Mouse (Mus musculus): ENCODE data around the gene I830077J02Rik. TPM values are rescaled to one million over a fixed set of nuclear protein-coding genes. Genes with fewer than 3 reads are reported as not detected.
"Not testable (repeated sequence)": the region's sequence is repeated elsewhere in the genome, so short reads cannot be mapped to it uniquely, and the experiment has no call there.

Gene I830077J02Rik
- polyA plus RNA-seq, 2 experiments from 2014 or later = 0.51 to 0.61 TPM

DNA sequence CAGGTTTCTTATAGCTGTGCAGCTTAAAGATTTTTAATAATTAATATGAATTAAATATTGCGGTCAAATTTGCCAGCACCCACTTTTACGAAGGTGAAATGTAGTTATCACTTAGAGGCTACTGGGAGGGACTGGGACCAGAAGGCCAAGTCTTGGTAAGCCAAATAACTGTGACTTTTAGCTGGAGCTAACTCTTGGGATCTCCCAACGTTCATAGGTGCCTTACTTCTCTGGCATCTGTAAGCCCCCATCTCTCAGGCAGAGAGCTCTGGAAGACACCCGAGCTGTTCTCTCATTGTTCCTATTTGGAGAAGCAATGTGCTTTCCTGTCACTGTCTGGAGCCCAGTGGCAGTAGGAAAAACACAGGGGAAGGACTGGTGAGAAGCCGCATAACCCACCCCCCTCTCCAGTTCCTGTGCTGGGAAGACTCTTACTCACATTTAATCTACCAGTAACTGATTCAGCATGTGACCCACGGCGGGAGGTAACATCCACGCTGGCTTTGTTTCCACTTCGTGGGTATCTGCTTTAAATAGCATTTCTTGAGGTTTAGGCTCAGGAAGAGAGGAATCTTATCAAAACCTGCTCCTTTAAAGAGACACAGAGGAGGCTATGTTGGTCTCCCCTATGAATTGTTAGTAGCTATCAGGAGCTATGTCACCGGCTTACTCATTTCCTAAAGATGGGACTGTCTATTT is 14.7 kb downstream of the I830077J02Rik start:
- ATAC-seq = no peak

DNA sequence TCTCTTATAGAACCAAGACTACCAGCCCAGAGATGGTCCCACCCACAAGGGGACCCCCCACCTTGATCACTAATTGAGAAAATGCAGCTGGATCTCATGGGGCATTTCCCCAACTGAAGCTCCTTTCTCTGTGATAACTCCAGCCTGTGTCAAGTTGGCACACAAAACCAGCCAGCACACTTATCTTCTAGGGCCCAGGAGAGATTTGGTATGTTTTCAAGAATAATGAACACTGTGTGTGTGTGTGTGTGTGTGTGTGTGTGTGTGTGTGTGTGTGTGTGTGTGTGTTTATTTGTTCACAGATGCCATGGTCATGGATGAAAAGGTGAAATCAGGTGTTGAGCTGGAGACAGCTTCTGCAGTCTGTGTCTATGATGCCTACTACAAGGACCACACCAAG is 16.0 kb downstream of the I830077J02Rik start:
- not testable (repeated sequence) for ATAC-seq

DNA sequence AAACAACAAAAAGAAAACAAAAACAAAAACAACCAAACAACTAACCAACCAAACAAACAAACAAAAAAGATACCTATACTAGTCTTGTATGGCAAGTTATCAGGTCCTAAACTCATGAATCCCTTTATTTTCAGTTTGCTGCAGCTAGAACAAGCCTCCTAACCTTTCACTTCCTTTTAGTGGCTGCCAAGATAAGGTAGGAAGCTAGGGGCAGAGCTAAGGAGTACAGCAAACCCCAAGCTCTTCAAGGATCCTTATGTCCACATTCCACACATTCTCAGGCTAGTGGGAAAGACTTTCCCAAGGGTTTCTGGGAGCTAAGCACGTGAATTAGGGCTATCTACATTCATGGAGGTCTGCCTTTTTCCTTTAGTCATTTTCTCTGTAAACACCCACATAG is 17.2 kb downstream of the I830077J02Rik start:
- no peak for ATAC-seq

DNA sequence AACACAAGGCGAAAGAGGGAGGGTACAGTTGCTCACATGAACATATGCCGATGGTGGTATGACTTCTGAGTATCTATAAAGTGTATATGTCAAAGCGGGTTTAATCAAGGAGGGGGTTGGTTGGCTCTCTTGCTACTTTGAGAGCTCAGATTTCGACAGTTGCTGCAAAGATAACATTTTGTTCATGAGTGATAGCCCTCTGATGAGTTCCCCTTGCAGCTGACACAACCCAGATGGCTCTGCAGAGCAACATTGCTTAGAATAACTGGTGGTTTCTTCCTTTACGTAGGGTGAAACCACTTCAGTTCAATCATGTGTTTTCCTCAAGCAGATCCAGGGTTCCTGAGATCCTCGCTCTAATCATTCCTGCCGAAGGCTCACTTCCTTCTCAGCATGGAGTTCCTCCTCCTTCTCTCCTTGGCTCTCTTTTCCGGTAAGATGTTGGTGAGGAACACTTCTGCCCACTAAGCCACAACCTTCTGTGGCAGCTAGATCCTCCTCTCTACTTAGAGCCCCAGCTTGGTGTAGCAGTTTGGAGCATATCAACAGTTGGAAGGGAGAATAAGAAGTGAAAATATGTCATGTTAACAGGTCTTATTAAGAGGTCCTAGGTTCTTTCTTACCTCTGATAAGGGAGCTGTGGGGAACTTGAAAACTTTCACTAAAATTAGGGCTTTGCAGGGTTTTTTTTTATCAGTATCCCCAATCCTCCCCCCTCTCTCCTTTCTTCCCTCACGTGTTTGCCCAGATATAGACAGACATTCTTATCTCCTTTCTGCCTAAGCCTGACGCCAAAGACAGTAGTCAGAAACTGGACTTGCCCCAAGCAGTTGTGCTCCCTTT is 18.4 kb downstream of the I830077J02Rik start:
- no peak for ATAC-seq

DNA sequence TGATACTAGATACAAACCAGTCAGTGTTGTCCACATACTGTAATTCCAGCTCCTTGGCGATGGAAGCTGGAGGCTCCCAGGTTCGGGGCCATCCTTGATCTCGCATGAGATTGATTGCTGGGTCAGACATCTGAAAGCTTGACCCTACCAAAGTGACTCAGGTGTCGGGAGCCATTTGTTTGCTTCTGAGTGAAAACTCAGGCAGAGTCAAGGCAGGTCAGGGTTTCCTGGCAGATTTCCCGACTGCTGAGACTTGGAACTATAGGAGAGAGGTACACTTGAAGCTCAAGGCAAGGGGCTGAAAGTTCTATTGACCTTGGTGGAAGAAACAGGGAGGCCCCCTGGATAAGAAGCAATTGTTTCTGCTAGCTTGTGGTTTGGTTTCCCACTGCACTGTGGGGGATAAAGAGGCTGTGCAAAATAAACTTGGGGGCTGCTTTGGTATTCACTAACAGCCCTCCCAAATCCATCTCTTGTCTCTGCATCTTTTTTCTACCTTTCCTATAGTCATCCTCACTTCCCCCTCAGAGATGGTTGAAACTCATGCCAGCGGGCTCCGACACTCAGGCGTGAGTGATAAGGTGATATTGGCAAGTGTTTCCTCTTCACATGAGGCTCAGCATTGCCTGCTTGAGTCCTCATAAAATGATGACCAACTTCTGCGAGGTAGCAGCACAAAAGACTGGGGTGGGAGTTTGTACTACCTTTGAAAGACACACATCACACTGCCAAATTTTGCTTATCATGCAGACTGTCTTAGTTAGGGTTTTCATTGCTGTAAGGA is 20.2 kb downstream of the I830077J02Rik start:
- ATAC-seq = no peak

DNA sequence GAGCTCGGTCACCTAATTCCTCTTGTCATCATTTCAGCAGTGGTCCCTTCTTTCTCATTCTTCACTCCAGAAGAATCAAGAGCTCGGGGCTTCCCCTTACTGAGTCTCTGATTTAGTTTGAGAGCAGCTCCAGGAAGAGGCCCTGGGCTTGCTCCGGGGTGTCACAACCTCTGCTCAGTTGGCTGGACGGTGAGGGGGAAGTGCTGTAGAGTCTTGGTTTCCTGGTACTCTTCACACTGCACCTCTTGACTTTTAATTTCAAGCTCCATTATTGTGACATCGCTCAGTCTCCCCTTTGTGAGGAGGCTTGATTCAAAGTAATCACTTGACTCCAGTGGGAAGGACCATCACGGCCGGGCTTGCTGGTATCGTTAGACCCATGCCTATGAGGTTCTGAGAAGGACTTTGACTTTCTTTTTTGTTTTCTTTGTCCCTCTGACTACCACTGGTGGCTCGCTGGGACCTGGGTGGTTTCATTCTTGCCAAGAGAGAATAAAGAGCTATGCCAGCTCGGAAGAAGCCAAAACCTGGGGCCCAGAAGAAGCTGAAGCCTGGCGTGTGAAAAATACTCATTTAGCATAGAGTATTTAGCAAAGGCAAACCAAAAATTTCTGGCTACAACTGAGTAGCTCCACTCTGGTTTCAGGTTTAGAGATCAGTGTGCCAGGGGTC is 21.8 kb downstream of the I830077J02Rik start:
- peak; percentile 98 for ATAC-seq

DNA sequence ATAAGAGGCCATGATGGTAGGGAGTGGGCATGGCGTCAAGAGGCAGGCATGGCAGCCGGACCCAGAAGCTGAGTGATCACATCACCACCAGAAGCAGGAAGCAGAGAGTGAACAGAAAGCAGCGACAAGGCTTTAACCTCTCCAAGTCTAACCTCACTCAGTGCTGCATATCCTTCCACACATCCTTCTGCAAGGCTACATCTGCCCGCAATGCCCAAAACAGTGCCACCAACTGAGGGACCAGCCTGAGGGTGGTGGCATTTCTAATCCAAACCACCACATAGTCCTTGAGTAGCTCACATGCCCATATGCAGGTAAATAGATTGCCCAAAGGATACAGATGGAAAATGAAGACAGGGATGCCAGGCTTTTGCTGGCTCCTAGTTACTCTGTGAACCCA is 23.5 kb downstream of the I830077J02Rik start:
- ATAC-seq = no peak

DNA sequence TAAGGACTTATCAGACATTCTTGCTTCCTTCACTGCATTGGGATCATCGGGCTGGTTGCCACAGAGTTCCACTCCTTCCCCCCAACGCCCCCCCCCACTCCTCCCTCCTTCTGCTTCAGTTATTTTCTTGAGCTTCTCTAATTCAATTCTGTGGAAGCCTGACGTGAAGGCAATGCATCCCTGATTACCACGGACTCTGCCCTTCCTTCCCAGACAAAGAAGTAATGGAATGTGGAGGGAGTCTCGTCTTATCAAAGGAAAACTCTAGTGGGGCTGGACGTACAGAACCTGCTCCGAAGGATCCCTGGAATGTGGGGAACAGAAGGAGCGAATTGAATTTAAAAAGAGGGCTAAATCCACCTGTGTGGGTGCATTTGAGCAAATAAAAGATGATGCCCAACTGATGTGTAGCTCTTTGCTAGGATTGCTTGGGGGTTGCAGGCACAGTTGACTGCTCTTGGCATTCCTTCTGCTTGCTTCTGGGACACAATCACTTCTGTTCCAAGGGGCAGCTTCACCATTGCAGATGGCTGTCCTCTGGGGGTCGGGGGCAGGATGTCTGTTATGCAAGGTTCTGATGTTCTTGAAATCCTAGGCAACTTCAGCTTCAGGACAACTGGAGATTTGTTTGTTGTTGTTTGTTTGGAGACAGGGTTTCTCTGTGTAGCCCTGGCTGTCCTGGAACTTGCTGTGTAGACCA is 24.4 kb downstream of the I830077J02Rik start:
- no peak for ATAC-seq

DNA sequence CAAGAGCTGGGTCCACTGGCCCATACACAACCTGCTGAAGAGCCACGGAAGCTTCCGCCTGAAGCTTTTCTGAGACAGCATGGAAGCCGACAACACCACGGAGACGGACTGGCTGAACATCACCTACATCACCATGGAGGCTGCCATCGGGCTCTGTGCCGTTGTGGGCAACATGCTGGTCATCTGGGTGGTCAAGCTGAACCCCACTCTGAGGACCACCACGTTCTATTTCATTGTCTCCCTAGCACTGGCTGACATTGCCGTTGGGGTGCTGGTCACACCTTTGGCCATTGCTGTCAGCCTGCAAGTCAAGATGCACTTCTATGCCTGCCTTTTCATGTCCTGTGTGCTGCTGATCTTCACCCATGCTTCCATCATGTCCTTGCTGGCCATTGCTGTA is 27.7 kb downstream of the I830077J02Rik start:
- no peak for ATAC-seq

DNA sequence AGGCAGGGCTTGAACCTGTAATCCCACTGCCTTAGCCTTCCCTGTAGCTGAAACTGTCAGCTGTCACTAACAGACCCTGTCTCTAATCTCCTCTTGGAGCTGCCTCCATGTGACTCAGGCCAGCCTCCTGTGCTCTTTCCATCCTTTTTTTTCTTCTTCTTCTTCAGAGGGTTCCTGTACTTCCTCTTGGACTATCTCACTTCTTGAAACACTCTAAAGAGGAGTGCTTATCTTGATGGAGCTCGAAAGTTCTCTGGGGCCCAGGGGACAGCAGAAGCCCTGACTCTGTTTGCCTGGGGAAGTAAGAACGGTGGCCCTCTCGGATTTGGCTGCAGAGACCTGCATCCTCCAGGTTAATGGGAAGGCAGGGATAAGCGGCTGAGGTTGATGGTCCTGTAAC is 28.3 kb downstream of the I830077J02Rik start:
- ATAC-seq = no peak

DNA sequence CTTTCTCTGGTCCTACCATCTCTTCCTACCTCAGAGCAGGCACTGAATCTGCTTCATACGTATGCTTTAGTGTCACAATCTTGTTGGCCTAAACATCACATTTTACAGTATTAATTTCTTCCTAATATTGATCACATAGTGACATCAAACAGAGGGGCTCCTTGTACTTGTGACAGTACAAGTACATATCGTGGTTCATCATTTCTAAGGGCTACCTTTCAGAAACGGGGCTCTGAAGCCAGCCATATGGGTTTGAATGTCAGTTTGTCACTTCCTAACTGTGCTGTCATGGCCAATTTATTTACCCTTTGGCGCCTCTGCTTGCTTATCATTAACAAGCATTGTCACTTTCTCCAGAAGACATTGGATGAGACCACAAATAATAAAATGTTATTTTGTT is 31.0 kb downstream of the I830077J02Rik start:
- no peak for ATAC-seq

DNA sequence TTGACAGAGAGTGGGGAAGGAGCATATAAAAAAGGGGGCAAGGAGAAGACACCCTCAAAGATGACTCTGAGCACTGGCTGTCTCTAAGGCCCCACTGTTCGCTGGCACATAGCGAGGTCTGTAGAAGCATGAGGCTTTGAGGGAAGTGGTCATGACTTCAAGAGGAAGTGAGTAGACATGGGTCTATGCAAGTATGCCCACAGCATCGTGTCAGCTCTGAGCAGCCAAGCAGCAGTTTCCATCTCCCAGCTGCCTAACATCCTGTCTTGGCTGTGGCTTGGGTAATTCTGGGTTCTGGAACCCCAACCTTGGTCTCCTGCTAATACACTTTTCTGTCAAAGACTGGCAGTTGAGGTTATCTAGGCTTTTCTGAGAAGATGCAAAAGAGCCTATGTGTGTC is 31.7 kb downstream of the I830077J02Rik start:
- peak; percentile 69 for ATAC-seq

DNA sequence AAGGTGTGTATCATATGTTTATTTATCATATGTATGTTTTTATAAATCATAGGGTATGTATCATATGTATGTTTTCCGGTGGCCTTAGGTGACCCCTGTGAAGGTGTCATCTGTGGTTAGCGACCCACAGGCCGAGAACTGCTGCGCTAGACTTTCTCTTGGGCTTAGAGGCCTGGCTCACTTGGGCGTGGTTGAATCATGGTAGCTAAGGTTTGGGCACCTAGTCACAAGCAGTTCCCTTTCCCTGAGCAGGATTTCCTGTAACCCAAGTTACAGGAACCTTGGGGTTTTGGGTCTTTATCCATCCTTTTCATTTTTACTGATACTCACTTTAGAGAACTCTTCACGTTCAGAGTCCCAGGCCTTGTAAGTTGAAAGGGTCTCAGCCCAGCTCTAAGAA is 32.2 kb downstream of the I830077J02Rik start:
- ATAC-seq = no peak

DNA sequence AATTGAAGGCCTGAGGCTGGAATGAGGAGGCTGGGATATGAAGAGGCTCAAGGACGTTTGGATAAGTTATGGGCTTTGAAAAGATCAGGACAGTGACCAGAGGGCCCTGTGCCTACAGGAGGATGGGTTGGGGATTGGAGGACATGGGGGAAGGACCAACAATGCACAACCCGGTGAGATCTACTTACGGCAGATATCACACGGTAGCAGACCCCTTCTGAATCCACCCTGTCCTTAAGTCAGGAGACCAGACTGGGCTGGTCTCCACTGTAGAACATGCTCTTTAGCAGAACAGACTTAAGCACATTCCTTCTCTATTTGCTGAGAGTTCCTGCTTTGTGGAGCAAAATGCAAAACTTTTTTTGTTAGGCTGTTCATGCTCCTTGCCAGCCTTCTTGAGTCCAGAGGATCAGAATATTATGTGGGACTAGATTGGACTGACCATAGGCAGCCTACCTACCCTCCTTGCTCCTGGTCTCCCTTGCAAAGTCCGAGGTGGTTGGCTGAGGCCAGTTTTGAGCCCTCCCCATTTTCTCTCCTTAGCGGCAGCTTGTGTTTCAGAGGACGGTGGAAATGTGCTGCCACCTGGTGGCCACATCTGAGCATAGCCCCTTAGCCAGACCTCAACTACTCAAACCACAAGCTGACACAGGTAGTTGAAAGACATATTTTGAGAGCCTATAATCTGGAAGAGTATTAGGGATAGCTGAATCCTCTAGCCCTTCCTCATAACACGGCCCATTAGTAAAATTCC is 32.9 kb downstream of the I830077J02Rik start:
- ATAC-seq = peak; percentile 49

DNA sequence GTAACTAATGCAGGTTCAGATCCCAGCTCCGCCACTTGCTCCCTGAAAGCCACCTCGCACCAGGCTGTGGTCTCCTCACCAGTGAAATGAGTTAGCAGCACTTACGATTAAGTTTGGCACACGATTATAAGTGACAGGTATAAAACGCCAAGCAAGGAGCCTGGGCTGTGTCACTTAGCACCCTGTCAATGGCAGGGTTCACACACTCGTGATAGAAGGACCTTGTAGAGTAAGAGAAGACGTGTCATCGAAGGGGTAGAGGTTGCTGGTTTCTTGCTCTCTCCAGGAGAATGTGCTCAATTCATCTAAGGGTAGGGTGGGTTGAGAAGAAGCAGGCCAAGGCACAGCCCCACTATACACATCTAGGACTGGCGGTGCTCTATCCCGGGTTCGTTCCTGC is 33.6 kb downstream of the I830077J02Rik start:
- no peak for ATAC-seq

DNA sequence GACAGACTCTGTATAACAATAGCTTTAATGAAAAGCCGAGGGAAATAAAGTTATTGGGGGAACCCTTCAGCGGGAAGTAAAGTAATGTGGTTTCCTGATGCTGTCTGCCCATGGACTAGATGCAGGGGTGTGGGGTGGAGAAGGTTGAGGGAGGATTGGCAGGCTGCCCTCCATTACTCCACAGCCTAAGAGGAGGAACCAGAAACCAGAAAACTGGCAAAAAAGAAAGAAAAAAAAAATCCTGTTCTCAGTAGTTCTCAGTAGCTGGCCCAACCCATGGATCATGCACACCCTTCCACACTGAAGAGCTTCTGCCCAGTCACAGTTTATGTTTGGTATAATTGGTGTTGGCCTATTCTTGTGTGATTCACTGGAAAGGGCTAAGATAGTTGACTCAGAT is 34.1 kb downstream of the I830077J02Rik start:
- ATAC-seq = no peak

DNA sequence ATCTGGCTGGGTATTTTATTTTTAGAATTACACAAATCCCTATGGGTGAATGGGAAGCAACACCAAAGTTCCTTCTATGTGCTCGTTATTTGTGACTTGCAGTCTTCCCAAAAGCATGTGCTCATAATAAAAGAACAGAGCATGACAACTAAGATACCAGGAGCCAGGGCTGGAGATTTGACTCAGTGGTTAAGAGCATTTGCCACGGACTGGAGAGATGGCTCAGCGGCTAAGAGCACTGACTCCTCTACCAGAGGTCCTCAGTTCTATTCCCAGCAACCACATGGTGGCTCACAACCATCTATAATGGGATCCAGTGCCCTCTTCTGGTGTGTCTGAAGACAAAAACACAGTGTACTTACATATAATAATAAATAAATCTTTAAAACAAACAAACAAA is 35.7 kb downstream of the I830077J02Rik start:
- no peak for ATAC-seq

DNA sequence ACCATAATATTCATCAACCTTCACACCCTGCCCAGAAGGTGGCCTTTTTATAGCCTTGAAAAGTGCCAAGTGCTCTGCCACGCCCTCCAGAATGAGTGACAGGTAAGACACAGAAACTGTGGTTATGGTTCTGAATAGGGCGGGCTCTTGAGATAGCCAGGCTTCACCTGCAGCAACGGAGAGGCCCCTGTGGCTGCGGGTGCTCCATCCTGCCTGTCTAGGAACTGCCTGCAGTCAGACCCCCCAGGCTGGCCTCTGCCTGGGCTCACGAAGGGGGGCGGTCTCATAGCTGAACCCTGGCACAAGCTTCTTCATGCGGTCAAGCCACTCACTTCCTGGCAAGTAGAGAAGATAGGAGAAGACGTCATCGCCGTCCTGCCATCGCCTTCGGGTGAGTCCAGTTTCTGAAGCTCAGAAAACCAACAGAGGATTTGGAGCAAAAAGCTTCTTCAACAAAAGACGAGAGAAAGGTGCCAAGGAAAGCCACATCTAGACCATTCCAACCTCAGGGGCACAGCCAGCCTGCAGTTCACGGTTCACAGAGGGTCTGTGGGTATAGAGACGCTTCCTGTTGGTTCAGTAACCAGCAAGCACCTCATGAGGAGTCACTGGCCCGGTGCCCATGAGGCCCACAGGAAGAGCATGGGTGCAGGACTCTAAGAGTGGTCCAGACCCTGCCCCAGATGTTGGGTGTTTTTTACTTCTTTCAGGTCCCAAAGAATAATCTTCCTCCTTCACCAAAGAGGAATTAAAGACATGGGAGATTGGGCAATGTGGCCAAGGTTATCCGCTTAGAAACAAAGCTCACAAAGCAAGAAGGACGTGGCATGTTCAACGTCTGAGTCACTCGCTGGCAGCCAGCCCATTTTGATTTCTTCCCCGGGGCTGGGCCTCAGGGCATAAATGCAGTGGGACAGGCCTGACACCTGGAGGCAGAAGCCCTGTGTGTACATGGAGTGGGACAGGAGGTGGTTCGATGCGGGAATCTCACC is 37.6 kb downstream of the I830077J02Rik start:
- peak; percentile 42 for ATAC-seq

DNA sequence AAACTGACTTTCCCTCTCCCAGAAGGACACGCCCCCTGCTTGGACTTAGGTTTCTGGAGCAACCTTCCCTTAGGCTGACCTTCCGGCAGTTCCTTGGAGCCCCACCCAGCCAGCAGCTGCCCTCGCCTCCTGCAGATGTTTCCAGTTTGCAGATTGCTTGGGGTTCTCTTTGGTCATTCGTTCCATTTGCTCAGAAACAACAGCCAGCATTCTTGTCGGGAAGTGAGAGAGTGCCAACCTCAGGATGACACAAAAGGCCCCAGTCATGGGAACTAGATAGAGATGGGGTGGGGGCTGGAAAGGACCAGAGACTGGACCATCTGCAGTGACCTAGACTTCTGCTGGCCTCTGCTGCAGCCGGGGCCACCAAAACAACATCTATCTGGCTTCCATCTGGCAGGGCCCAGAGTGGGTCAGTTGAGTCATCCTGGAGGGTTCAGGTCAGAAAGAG is 38.5 kb downstream of the I830077J02Rik start:
- no peak for ATAC-seq

Data from CD4-positive, CD25-positive, alpha-beta regulatory T cell, adult 4 months (primary cell).